Mouse (Mus musculus): Measurements from ENCODE around the gene Nol8.

The Nol8 gene

GRCm38 (mm10) chr13:49684266-49684665, 31.4 kb downstream of the Nol8 start:
- no peak for DNase-seq (ENCODE audit: low read depth)

- no peak for DNase-seq (ENCODE audit: low read depth)
Measured at GRCm38 (mm10) chr13:49691056-49691455, 38.2 kb downstream of the Nol8 start.

GRCm38 (mm10) chr13:49703216-49703779, 50.4 kb downstream of the Nol8 start:
- no peak for DNase-seq (ENCODE audit: low read depth)

DNA sequence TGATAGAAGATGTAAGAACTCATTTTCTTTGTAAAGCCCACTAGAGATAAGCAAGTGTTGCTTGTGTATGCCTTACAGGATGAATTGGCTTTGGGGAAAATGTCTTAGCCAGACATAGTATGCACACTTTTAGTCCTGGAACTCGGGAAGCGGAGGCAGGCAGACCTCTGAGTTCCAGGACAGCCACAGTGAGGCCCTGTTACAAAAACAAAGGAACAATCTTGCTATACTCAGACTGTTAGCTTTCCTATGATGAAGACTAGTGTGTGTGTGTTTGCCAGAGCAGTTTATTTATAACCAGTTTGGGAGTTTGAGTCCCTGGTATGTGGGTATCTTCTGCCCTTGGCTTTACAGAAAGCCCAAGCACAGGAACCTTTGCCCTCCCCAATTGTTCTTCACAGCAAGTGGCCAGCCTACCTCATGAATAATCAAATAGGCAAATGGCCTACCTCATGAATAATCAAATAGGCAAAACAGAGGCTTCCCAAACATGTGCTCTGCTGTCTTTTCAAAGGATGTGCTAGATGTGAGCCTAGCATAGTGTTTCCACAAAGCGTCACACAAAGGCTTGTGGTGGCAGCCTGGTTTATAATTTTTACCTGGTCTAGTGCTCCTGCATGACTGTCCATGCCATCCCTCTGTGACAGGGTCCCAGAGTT, 53.3 kb downstream of the Nol8 start:
- no peak for DNase-seq (ENCODE audit: low read depth)

DNA sequence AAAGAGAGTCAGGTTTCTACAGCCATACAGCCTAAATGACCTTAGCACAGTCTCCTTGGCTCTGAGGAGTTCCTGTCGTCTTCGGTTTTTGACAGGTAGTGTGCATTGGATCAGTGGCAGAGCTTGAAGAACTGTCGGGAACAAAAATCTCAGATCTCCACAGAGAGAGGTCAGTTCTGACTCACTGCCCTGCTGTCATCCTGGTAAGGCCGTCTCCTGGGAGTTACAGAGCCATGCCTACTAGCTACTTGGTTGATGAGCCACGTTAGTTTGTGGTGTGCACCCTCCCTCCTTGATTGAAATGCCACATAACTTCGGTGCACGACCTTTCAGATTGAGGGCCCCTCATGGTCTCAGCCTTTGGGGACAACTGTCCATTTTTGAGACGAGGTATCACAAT, 55.4 kb downstream of the Nol8 start:
- DNase-seq (ENCODE audit: low read depth) = no peak

DNA sequence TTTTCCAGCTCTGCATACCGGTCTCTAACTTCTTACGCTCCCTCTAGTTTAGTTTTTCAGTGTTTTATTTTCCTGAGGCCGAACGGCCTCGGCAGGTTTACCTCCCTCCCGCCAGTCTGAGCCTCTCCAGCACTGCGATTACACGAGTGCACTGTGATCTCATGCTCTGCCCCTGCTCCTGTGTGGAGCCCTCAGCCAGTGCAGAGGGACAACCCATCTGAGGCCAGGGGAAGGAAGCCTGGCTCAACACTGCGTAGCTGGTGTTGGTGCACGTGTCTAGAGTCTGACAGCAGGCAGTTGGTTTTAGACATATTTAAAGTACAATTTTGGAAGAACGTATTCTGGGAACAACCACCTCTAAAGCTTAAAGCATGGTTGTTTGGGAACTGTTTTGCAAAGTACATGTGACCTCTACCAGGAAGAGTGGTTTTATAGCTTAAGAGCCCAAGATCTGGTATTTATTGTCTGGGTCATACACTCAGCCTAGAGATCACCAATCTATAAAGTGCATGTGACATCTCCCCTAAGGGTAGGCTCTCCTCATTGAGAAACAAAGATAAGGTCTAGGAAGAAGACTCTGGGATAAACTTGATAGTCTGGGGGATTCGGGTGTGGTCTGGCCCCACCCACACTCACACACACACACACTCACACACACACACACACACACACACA, 59.3 kb downstream of the Nol8 start:
- no peak for DNase-seq (ENCODE audit: low read depth)

DNA sequence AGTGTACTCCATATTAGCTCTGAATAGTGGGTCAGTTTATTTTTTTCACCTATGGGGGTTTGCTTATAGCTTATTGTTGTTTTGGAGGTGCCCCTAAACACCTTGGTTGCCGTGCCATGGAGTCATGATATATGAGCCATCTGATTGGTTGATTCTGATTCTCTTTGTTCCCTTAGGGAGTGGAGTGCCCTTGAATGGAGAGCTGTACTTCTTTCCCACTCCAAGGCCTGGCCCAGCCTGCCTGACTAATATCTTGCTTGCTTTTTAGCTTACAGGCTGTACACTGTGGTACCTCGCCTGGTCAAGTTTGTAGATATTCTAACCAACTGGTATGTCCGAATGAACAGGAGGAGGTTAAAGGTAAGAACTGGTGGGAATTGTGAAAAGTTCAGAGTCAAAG, 66.4 kb downstream of the Nol8 start:
- DNase-seq (ENCODE audit: low read depth) = no peak
